Mouse (Mus musculus): ENCODE results near the gene Hivep3.

The Hivep3 gene

DNA sequence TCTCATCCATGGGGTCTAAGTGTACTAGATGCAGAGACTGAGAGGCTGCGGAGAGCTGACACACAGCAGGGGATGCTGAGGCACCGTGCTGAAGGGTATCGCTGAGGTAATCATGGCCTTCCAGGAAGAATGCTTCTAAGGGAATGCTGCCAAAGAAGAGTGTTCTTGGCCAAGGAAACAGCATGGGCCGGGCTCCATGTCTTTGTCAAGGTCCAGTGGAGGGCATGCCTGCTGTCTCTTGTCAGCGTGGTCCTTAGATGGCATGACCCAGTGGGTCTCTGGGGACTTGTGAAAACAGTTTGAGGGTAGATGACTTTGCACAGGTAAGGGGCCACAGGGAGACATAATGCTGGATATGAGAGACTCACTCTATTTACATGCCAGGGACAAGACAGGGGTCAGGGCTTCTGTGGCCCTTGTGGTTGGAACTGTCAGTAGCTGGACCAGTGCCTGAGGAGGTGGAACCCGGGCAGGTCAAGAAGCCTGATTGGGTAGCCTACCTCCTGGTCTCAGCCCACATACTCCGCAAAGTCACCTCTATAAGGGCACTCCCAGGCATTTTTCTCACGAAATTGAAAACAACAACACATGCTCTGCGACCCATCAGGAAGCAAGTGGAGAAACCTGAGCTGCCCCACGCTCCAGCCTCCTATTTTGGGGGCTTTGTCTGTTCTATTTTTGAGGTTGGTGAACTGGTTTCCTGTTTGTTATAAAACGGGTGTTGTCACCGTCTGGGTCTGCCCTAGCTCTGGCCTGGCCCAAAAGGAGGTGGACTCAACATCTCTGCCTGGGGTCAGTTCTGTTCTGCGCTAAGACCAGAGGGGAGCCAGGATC lies 177.7 kb downstream of the Hivep3 start:
- no peak for DNase-seq (ENCODE audit: low spot score)

DNA sequence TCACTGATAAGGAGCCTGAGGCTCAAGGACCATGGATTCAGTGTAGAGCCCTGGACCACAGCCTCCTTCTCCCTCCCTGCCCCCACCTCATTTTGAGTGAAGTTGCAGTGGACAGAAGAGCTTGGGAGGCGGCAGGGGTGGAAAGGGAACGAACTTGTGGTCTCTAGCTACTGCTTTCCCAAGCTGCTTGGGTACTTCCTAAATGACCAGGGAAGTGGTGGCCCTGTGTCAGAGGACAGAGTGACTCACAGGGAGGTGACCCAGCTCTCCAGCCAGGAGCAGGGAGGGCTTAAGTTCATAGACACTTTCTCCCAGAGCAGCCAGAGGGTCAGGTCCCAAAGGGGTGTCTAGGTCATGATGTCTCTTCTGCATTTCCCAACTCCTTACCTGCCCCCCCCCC lies 178.6 kb downstream of the Hivep3 start:
- no peak for DNase-seq (ENCODE audit: low spot score)

DNA sequence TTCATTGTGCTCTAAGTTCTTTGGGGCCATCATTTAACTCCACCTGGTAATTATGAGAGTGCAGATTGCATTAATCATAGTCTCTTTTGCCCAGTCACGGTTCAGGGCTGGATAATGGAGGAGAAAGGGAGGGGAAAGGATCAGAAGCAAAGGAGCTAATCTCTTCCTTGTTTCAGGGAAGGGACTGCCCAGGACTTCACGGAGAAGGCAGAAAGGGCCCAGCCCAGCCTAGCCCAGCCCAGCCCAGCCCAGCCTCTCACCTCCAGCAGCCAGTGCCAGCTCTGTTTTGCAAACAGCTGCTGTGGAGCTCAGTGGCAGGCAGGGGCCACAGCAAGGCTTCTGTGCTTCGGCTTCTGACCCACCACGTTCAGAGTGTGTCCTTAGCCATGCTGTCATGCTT lies 180.6 kb downstream of the Hivep3 start:
- DNase-seq (ENCODE audit: low spot score): no peak

DNA sequence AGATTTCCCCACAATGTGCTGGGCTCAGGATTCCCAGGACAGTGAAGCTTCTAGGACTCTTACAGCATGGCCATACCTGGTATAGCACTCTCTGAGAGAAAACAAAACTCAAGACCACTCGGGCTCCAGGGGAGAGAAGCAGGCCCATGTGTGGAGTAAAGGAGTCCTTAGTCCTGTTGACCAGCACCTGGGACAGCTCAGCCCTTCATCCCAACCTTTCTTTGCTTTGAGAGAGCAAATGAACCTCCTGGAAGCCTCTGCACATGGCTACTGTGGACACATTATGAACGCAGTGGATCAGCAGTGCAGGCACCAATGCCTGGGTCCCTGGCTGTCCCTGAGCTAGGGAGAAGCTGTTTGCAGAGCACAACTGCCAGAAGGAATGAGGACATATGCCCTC lies 181.5 kb downstream of the Hivep3 start:
- no peak for DNase-seq (ENCODE audit: low spot score)

DNA sequence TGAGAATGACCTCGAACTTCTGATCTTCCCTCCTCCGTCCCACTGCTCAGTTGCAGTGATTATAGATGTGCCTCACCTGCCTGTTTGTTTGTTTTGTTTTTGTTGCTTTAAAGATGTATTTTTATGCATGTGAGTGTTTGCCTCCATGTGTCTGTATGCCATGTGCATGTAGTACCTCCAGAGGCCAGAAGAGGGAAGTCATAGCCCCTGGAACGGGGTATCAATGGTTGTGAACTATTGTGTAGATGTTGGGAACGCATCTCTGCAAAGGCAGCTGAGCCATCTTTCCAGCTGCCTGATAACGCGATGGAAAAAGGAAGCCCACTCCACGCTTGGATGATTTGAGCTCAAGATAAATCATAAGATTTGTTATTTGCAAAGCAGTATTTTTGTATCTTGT lies 183.9 kb downstream of the Hivep3 start:
- DNase-seq (ENCODE audit: low spot score): no peak

DNA sequence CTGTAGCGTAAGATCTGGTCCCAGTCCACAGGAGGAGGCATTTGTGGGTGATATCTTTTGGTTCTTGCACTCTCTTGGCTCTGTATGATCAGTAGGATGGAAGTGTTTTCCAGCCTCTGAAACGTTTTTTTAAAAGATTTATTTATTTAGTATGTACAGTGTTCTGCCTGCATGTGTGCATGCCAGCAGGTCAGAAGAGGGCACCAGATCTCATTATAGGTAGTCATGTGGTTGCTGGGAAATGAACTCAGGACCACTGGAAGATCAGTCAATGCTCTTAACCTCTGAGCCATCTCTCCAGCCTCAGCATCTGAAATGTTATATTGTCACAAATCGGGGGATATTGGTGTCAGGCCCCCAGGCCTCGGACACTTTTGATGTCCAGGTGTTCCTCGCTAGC lies 185.8 kb downstream of the Hivep3 start:
- DNase-seq (ENCODE audit: low spot score): no peak

DNA sequence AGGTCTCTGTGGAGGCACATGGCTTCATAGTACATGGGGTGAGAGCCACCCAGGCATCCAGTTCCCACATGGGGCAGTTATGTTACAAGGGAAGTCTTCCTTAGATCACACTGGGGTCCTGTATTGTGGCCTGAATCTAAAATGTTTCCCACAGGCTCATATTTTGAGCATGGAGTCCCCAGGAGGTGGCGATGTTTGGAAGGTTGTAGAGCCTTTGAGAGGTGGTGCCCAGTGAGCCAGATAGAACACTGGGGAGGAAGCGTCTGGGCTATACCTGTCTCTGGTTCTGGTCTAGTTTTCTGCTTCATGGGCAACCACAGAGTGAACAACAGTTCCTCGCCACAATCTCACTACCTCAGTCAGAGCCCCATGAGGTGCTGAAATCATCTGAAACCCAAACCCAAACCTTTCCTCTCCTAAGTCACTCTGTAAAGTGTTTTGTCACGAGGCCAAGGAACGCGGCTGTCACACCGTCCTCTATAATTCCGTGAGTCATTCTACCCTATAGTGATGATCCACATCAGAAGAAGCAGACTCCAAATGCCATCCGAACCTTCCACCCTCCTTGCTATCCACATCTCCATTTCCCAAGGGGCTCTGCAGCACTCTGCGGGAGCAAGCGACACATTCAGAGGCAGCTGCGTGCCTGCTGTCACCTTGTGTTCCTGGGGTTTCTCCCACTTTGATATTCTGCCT lies 187.6 kb downstream of the Hivep3 start:
- no peak for DNase-seq (ENCODE audit: low spot score)

DNA sequence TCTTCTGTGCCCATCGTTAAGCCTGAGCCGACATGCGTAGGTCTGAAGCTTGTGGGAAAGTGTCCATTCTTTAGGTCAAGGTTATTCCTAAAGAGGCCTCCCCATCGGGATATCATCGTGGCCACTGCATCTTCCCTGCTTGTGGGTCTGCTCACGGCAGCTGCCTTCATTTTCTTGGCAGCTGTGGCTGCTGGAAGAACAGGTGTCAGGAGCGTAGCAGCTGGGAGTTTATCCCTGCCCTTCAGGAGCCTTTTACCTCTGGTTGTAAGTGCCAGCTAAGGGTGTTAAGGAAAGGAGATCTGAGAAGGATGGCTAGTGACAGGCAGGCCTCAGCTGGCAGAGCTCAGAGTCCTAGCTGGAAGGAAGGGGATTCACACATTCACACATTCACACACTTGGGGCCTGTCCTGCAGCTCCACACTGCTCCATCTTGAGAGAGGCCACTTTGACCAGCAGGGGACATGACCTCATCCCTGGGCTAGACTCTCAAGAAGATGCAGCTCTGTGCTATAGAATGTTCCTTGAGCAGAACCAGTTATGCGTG lies 188.2 kb downstream of the Hivep3 start:
- no peak for DNase-seq (ENCODE audit: low spot score)

DNA sequence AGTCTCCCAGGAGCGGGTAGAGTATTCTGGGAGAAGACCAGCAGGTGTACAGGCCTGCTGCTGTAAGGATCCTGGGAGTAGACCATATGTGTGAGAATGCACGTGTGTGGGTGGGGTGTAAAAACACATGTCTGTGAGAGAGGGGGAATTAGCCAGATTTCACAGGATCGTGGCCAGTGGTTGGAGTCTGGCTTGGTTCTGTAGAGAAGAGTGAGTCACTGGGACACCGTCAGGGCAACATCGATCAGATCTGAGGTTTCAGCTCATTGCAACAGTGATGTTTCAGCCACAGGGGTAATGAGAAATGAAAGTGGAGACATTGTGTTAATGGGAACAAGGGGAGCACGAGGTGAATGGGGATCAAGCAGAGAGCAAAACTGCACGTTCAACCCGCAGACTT lies 189.4 kb downstream of the Hivep3 start:
- no peak for DNase-seq (ENCODE audit: low spot score)

DNA sequence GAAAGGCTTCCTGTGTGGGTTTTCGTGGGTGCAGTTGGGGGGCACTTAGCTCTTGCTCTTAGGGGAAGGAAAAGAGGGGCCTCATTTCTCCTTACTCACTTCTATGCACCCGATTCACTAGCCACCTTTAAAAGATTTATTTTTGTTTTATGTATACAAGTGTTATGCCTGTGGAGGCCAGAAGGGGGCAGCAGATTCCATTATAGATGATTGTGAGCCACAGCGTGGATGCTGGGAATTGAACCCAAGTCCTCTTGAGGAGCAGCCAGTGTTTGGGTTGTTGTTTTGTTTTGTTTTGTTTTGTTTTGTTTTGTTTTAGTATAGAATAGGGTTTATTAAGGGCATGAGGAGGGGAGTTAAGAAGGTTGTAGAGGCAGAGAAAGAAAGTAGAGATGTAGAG lies 189.8 kb downstream of the Hivep3 start:
- no peak for DNase-seq (ENCODE audit: low spot score)

DNA sequence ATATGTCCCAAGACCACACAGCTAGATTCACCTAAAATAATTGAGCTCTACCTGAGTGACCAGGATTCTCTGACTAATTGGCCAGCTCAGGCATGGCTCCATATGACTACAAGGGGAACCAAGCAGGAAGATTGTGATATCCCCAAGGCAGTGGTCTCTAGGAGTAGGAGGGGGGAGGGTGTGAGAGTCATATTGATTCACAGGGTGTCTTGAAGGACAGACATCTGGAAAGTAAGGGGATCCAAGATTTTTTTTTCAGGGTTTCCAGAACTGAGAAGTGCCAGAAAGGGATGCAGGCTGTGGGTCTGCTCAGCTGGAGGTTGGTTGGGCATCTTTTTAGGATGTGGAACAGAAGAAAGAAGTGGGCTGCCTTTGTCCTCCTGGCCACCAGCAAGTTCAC lies 191.5 kb downstream of the Hivep3 start:
- no peak for DNase-seq (ENCODE audit: low spot score)

DNA sequence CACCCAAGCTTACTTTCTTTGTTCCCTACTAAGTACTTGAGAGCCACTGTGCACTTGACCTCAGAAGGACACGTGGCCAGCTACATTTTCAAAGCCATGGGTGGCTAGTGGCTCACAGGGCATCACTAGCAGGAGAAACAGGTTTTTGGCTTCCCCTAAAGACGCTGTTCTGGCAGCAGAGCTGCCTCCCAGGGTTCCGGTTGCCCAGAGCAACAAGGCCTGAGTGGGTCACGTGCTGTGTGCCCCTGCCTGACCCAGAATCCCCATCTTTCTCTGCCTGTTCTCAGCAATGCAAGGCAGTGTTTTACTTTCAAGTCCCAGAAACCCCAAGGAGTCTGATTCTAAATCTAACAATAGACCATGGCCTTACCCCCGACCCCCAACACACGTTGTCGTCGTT lies 198.3 kb downstream of the Hivep3 start:
- DNase-seq (ENCODE audit: low spot score): no peak

DNA sequence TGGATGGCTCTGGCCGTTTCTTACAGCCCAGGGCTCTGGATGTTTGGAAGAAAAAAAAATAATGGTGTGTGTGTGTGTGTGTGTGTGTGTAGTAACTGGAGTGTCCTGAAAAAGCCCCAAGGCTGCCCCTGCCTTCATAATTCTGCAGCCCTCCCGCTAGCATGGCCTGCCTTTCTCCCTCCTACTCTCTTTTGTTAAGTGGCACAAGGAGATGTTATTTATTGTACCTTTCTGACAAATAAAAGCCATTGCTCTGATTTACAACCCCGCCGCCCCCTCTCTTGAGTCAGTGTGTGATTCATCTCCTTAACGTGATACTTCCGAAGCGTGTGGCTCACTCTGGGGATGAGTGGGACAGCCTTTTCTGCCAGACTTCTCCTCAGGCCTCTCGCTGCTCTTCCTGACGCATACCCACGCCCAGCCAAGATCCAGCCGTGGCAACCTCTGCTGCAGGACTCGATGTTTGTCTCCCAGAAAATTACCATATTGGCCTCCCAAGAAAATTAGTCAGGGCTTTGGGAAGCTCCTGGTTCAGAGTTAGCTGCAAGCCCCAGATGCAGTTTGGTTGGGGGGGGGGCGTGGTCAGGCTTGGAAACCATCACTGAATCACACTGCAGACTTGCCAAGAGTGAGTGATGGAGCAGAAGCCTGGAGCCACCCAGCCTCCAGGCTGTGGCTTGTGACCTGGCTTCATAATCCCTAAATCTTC lies 199.1 kb downstream of the Hivep3 start:
- peak; percentile 52 for DNase-seq (ENCODE audit: low spot score)

DNA sequence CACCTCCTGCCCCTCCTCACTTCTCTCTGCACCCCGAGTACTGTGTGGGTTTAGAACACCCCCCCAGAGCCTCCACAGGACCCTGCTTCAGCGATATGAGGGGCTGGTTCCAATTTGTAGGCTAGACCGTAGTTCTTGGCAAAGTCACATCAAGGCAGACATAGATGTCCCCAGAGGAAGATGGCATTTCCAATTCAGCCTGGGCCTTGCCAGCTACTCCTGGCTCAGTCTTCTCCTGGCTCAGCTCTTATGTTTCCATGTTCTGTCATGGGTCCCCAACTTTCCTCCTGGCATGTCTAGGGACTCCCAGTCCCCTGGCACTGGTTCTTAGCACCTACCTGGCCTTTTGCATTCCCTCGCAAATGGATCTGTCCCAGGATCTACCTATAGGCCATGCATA lies 201.3 kb downstream of the Hivep3 start:
- DNase-seq (ENCODE audit: low spot score): no peak

DNA sequence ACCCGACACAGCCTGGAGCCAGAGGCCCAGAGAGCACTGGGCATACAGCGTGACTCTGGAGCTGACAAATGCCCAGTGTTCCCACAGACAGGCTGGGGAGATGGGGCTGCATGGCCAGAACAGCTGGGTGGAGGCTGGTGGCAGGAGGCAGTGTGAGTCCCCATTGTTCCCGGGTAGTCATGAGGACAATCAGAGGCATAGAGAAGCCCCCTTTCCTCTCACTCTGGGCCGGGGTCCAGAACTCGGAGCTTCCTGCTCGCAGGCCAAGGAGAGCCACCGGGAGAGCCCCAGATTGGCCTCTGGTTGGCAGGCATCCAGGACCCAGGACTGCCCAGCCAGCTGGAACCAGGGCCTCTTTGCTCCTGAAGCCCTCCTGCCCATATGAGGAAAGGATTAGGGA lies 204.3 kb downstream of the Hivep3 start:
- peak; percentile 36 for DNase-seq (ENCODE audit: low spot score)

DNA sequence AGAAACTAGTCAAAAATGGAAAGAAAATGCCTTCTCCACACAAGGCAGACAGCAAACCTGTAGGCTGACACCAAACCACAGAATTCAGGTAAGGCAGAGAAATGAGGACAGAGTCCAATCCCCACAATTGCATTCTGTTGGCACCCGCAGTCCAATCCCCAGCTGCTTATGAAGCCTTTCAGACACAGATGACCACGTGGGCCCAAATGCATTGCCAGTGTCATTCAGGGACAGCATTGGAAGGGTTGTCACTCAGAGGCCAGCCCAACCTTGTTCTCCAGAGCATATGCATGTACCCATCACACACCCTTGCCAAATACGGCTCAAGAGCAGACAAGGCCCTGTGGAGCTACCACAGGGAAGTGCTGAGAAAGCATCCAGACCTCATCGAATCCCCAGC lies 204.9 kb downstream of the Hivep3 start:
- no peak for DNase-seq (ENCODE audit: low spot score)

DNA sequence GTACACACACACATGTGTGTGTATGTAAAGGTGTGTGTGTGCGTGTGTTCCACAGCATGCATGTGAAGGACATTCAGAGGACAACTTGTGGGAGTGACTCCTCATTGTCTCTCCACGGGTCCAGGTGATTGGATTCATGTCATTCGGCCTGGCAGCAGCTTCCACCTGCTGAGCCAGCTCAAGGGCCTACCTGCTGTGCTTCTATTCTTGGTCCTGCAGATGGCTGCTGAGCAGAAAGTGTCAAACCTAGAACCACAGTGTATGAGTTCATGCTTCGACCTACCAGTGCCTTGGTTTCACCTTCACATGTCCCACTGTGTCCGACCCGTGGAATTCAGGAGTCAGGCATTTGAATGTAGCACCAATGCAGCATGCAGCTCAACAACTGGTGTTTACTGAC lies 206.2 kb downstream of the Hivep3 start:
- DNase-seq (ENCODE audit: low spot score): no peak

DNA sequence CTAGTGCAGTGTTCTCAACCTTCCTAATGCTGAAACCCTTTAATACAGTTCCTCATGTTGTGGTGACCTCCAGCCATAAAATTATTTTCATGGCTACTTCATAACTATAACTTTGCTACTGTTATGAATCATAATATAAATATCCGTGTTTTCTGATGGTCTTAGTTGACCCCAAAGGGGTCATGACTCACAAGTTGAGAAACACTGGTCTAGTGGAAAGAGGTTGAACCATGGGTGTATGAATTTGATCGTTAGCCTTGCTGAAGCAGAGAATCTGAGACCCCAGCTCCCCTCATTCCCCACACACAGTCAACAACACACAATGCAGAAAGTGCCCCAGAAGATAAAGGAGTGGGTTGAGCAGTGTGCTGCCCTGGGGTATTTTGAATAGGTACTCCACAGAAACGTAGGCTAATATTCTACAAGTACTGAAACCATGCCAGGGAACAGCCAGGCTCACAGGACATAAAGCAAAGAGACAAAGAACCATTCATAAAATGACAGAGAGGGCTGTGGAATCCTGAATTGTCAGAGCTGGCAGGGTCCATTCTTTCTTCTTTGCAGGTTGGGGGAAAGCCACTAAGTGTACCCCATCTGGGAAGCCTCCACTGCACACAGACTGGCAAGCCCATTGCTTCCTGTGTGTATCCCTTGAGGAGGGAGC lies 212.8 kb downstream of the Hivep3 start:
- DNase-seq (ENCODE audit: low spot score): no peak

DNA sequence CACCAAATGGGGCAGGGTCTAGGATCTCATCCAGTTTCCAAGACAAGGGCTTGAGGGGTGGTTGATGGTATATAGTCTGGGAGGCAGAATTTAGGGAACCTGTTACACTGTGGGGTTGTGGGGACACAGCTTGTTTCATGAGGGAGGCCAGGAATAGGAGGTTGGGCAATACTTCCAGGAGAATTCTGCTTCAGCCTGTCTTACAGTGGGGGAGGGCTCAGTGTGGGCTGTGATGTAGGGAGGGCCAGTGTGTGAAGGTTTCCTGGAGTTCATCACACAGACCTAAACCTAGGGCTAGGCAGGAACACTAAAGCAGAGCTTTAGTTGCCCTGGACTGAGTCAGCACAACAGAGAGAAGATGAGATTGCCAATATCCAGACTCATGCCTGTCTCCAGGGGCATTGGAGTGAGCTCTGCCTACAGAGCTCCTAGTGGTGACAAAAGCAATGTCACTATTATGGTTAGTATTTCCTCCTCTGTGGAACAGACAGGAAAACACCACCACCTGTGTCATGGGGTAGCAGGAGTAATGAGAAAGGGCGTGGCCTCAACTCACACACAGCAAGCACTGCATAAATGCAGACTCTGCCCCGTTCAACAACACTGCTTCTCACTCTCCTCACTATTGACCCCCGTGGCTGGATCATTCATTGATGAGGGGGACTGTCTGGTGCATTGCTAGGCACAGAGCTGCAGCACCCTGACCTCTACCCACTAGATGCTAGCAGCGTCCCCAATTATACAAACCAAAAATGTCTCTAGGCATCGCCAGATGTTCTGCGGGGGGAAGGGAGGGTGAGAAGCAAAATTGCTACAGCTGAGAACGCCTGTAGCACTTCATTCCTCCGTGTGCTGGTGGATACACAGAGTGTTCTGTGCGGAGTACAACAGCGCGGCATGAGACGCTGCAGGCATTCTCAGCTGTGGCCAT lies 213.9 kb downstream of the Hivep3 start:
- no peak for DNase-seq (ENCODE audit: low spot score)

DNA sequence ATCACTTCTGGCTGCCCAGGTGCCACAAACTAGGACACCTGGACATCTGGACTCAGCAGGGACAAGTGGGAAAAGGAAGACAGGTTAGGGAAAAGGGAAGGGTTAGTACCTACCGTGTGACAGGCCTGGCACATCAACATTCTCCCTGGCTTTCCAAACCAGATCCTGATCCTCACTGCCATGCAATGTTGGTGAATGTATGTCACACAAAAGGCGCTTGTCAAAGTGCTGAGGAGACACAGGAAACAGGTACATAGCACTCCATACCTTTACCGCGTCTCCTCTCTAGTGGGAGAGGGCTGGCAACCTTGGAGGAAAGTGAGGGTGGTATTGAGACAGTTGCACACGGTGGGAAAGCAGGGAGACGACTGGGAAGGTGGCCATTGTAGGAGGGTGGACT lies 214.8 kb downstream of the Hivep3 start:
- no peak for DNase-seq (ENCODE audit: low spot score)

DNA sequence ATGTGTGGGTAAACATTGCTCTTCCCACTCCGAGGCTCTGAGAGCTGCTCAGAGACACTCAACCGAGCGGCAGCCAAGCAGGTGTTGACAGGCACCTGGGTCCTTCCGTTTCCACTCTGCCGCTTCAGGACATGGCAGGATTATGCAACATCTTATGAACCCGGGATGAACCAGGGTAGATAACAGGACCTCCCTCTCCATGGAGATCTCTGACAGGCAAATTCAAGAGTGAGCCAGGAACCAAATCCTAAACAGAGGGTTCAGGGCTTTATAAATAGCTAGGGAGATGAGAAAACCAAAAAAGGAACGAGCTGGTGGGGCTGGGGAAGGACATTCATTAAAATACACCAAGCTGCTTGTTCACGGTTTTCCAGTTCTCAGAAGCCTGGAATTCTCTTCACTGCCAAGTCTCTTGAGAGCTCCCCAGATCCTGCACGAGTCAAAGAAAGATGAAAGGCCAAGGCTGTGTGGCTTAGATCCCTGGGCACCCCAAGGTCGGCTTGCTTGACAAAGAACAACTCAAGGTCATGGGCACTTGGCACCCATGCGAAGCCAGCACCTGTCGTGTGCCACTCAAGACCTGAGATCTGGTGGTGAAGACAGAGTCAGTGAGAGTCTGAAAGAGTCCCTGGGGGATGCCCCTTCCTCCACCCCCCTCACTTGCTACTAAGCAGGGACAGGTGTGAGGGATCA lies 215.5 kb downstream of the Hivep3 start:
- no peak for DNase-seq (ENCODE audit: low spot score)

Measured in urinary bladder, postnatal 14 days (tissue).